Comparison of ENCODE assay signal across 11 mouse cellular contexts in genomic region chr8:79375074-79375774, GRCm38 (mm10). TPM values are rescaled to one million over a fixed set of nuclear protein-coding genes. Genes with fewer than 3 reads are reported as not detected.
DNase-seq lines count a peak whose midpoint lies in the region; ATAC-seq and TF ChIP-seq lines count a peak whose summit lies in the region.
"Had no signal": no experiment of that assay in that cellular context is flagged by ENCODE, and none has a peak within 500 bp of the region (broad histone marks: within the 10 kb centered on the region; RNA-seq: fewer than 3 reads in every experiment).

No protein-coding gene starts in this region.

- 51% methylated on average over 13 of the region's 13 CpGs for whole genome bisulfite sequencing in lung, embryonic 14.5 days
- 43% methylated on average over 13 of the region's 13 CpGs for WGBS in intestine, embryonic 15.5 days

- H3K9ac ChIP-seq in lung, embryonic 14.5 days = no peak overlapping the region
- H3K9ac ChIP-seq in intestine, embryonic 15.5 days = no peak overlapping the region
- H3K9ac ChIP-seq: embryonic facial prominence, embryonic 15.5 days had no signal

- H3K4me2 ChIP-seq in lung, embryonic 14.5 days = peak overlapping the region; percentile 31
- peak overlapping the region; percentile 36 for H3K4me2 ChIP-seq in intestine, embryonic 15.5 days (replicated peaks)
- H3K4me2 ChIP-seq: embryonic facial prominence, embryonic 15.5 days had no signal

- TF ChIP-seq CTCF in gastrocnemius, adult 2 months (IDR thresholded peaks at IDR 0.05) = no peak
- TF ChIP-seq CTCF in lung, embryonic 14.5 days (IDR thresholded peaks at IDR 0.05; ENCODE audit: low read depth) = no peak

- H3K27me3 ChIP-seq in lung, embryonic 14.5 days (ENCODE audit: insufficient read depth, low read length) = no peaks in the 10 kb centered on the region
- H3K27me3 ChIP-seq in intestine, embryonic 15.5 days (replicated peaks) = no peaks in the 10 kb centered on the region
- H3K27me3 ChIP-seq: embryonic facial prominence, embryonic 15.5 days had no signal

- H3K36me3 ChIP-seq in lung, embryonic 14.5 days (ENCODE audit: insufficient read depth) = peaks cover 29% of the 10 kb centered on the region
- 0 out of 2 replicates have a peak, but pooled peaks cover 5% of the 10 kb centered on the region for H3K36me3 ChIP-seq in intestine, embryonic 15.5 days

- no peak; the same call in 1 of the 2 replicates for ATAC-seq in lung, embryonic 14.5 days (ENCODE audit: insufficient read depth)
- ATAC-seq in intestine, embryonic 15.5 days = peak; percentile 11
- no peak for ATAC-seq in erythroid progenitor cell, adult 5-6 weeks (replicated peaks; ENCODE audit: low FRiP score, poor library complexity, severe bottlenecking)

- H3K9me3 ChIP-seq in lung, embryonic 14.5 days (ENCODE audit: low read depth, low read length) = no peaks in the 10 kb centered on the region
- no peaks in the 10 kb centered on the region for H3K9me3 ChIP-seq in intestine, embryonic 15.5 days
- H3K9me3 ChIP-seq: embryonic facial prominence, embryonic 15.5 days had no signal

- intact Hi-C loops in gastrocnemius, adult 2 months (cut with DNase I) = no loop called here

- H3K27ac ChIP-seq in gastrocnemius, adult 2 months = peak overlapping the region; percentile 41
- peak overlapping the region; percentile 48; the same call in 1 of the 2 replicates for H3K27ac ChIP-seq in lung, embryonic 14.5 days (ENCODE audit: low read depth)
- H3K27ac ChIP-seq in intestine, embryonic 15.5 days = peak overlapping the region; percentile 80
- H3K27ac ChIP-seq: embryonic facial prominence, embryonic 15.5 days had no signal

- DNase-seq in gastrocnemius, adult 2 months = no peak
- no peak for DNase-seq in gastrocnemius, postnatal 25 days
- no peak for DNase-seq in lung, embryonic 14.5 days
- no peak for DNase-seq in lung, adult 18-20 months
- DNase-seq in naive thymus-derived CD4-positive, alpha-beta T cell, adult 2 months (ENCODE audit: low read depth) = peak; percentile 15
- no peak for DNase-seq in ovary, postnatal 36 days (ENCODE audit: low spot score)
- DNase-seq: gastrocnemius, postnatal 10 days had no signal

- H3K4me3 ChIP-seq in gastrocnemius, adult 2 months = peak overlapping the region; percentile 38
- no peak overlapping the region for H3K4me3 ChIP-seq in lung, embryonic 14.5 days (ENCODE audit: low read depth, low read length)
- H3K4me3 ChIP-seq in intestine, embryonic 15.5 days (replicated peaks) = no peak overlapping the region
- H3K4me3 ChIP-seq: embryonic facial prominence, embryonic 15.5 days; myocyte had no signal

- H3K4me1 ChIP-seq in lung, embryonic 14.5 days (ENCODE audit: insufficient read depth) = peaks cover 14% of the 10 kb centered on the region
- peaks cover 31% of the 10 kb centered on the region for H3K4me1 ChIP-seq in intestine, embryonic 15.5 days (replicated peaks)

RNA-seq across cellular contexts. Expression of gene Smad1, which starts 24.1 kb away (rescaled TPM):
- total RNA-seq in gastrocnemius, adult 2 months (2021) = 1 to 10 TPM; 8.9 to 9.5 TPM
- 10 to 100 TPM in 1 of 2 experiments, 1 to 10 TPM in 1; 9.4 to 11.3 TPM for total RNA-seq in gastrocnemius, postnatal 25 days (2021)
- 52.1 and 52.2 TPM in 2 replicates for polyA plus RNA-seq in lung, embryonic 14.5 days (2014; fragmentation: Nextera tagmentation; extraction: Ambion mirVana)
- 37.6 and 39.9 TPM in 2 replicates for polyA plus RNA-seq in intestine, embryonic 15.5 days (2015; fragmentation: Nextera tagmentation; extraction: Ambion mirVana)
- 1.1 TPM in 1 of 2 replicates, not detected in the other for total RNA-seq in erythroid progenitor cell, adult 5-6 weeks (2015; ENCODE audit: low replicate concordance)
- 1.2 TPM in 2 replicates for total RNA-seq in erythroid progenitor cell, adult 5-6 weeks (2017; ENCODE audit: low replicate concordance)

Comparison
In these comparisons a context has a peak if more than half of its experiments do, and no peak if none do; other contexts are left out.
1. RNA of gene Smad1, which starts 24.1 kb away (total RNA-seq): 9.4 to 11.3 TPM in gastrocnemius, postnatal 25 days and 8.9 to 9.5 TPM in gastrocnemius, adult 2 months; 1.1 to 1.2 TPM in erythroid progenitor cell, adult 5-6 weeks; every median in the first group is over 4 times any median in the second.
2. Peak in every context shown above with its lines, with median percentiles within 50 percentile points of each other: H3K27ac ChIP-seq.